Mouse (Mus musculus) neural tube, embryonic 14.5 days (tissue): ENCODE data around the gene H2-Ke6. TPM values are rescaled to one million over a fixed set of nuclear protein-coding genes. Genes with fewer than 3 reads are reported as not detected.

Source experiments
- ATAC-seq: fragments of 200-750 bp; cut with Nextera tagmentation; 2 replicates; pipeline ENCODE4 v1.8.0; 2017; ENCODE audit warnings: low read depth, mild to moderate bottlenecking, moderate TSS enrichment, moderate library complexity
- H3K27ac ChIP-seq: fragments of 300-500 bp; sonication (generic); 2 replicates; pipeline ENCODE4 v1.5.1; 2014; ENCODE audit warnings: low read depth, mild to moderate bottlenecking, control low read depth, low read length, moderate library complexity, mixed read lengths
- H3K27me3 ChIP-seq: fragments of 300-500 bp; sonication (generic); 2 replicates; pipeline ENCODE4 v1.6.1; 2014; ENCODE audit warnings: low read length; ENCODE audit not compliant: control insufficient read depth, insufficient read depth
- H3K36me3 ChIP-seq: fragments of 300-500 bp; sonication (generic); 2 replicates; pipeline ENCODE4 v1.6.1; 2014; ENCODE audit warnings: low read length, mixed read lengths; ENCODE audit not compliant: control insufficient read depth, insufficient read depth
- H3K4me1 ChIP-seq: fragments of 300-500 bp; sonication (generic); 2 replicates; pipeline ENCODE4 v1.6.1; 2014; ENCODE audit warnings: low read length; ENCODE audit not compliant: control insufficient read depth, insufficient read depth
- H3K4me2 ChIP-seq: fragments of 300-500 bp; sonication (generic); 2 replicates; pipeline ENCODE4 v1.6.1; 2014; ENCODE audit warnings: mild to moderate bottlenecking, low read depth, low read length, control low read depth
- H3K4me3 ChIP-seq: fragments of 300-500 bp; sonication (generic); 2 replicates; pipeline ENCODE4 v1.5.1; 2014; ENCODE audit warnings: low read depth, low read length, control low read depth, mixed read lengths
- H3K9ac ChIP-seq: fragments of 300-500 bp; sonication (generic); replicated peaks from 2 replicates; pipeline ENCODE4 v1.6.1; 2014; ENCODE audit warnings: low read depth, mild to moderate bottlenecking, control low read depth, low read length, mixed read lengths
- H3K9me3 ChIP-seq: fragments of 300-500 bp; sonication (generic); 2 replicates; pipeline ENCODE4 v1.6.1; 2016; ENCODE audit warnings: low read length; ENCODE audit not compliant: control insufficient read depth
- WGBS: fragments of 180-500 bp; shearing (Covaris S2); extraction: QIAGEN DNeasy Blood & Tissue Kit; methylation state at CpG from one replicate; pipeline ENCODE4 v1.1.7; 2014; 5-methylcytosine and 5-hydroxymethylcytosine counted together
- polyA plus RNA-seq: library from polyadenylated mRNA; unstranded; fragments of >200 nt; fragmentation: Nextera tagmentation; extraction: Ambion mirVana; gene quantifications from 2 replicates; pipeline ENCODE4 v1.2.1, GENCODE M21; 2014

H2-Ke6 gene
- polyA plus RNA-seq, 1 experiment from 2014 or later = 72.1 TPM

DNA sequence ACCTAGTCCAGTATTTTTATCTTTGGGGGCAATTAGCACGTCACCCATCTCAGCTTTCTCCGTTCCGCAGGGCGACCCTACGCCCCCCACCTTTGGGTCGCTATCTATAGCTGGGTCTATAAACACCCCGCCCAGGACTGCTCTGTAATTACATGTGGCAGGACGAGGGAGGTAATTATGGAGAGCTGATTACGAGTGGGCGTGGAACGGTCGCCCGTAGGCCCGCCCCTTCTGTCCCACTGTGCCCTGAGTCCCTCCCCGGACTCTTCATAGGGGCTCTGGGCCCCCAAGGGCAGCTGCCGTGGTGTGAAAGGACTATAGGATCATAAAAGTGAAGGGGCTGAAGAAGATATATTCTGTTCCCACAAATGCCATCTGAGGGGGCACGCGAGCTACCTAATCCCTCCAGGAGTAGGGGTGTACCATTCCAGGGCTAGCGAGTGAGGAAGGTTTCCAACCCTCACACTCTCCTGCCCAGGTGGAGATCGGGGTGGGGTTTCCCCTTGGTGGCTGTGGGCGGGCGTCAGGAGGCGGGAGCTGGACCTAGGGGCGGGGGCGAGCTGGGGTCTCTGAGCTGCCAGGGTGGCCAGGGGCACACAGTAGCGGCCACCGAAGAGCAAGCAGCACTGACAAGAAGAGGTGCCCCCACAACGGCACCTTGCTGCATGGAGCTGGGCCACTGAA is 11.2 kb upstream of the H2-Ke6 start, which contains the start of gene Col11a2:
Gene Col11a2, plus strand, starts transcription at position 560 of the 684 bp plus-strand sequence.
- WGBS = 4% methylated on average over 28 of the region's 28 CpGs
- 0 out of 2 replicates have a peak within 1 kb of the TSS, but pooled peaks have one; percentile 22 for H3K27ac ChIP-seq
- peak; percentile 52 for ATAC-seq
- no peaks in the 10 kb centered on the region for H3K27me3 ChIP-seq
- peak within 1 kb of the TSS; percentile 46 for H3K9ac ChIP-seq
- peak within 1 kb of the TSS; percentile 50 for H3K4me2 ChIP-seq
- H3K9me3 ChIP-seq = no peaks in the 10 kb centered on the region
- H3K4me3 ChIP-seq = peak within 1 kb of the TSS; percentile 20; the same call in 1 of the 2 replicates
- peaks cover 16% of the 10 kb centered on the region for H3K4me1 ChIP-seq
- H3K36me3 ChIP-seq = peaks cover 26% of the 10 kb centered on the region; the same call in 1 of the 2 replicates

DNA sequence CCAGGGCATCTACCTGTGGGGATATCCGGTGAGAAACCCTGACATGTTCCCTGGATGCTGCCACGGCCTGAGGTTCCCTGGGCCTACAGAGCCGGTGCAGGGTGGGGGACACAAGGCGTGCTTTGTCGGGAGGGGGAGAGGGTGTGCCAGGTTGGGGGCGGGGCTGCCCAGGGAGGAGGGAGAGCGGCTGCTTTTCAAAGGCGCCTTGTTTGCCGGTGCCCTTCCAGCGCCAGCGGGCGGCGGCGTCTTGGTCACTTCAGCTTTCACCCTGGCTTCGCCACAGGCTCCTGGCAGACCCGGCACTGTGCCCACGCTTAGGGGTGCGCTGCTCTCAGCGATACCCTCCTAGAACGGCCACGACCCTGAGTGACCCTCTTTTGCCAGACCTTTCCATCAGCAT is 10.6 kb upstream of the H2-Ke6 start:
- Histone ChIP-seq H3K9ac (no peak overlapping the region; the same call in 1 of the 2 replicates), H3K9me3 (no peaks in the 10 kb centered on the region), H3K27ac (no peak overlapping the region), H3K4me1 (peaks cover 16% of the 10 kb centered on the region), H3K4me2 (peak overlapping the region; percentile 50), H3K4me3 (peak overlapping the region; percentile 20; the same call in 1 of the 2 replicates), H3K36me3 (peaks cover 26% of the 10 kb centered on the region; the same call in 1 of the 2 replicates), H3K27me3 (no peaks in the 10 kb centered on the region)
- 0 out of 2 replicates have a peak, but pooled peaks have one; percentile 16 for ATAC-seq
- 7% methylated on average over 19 of the region's 21 CpGs for WGBS

DNA sequence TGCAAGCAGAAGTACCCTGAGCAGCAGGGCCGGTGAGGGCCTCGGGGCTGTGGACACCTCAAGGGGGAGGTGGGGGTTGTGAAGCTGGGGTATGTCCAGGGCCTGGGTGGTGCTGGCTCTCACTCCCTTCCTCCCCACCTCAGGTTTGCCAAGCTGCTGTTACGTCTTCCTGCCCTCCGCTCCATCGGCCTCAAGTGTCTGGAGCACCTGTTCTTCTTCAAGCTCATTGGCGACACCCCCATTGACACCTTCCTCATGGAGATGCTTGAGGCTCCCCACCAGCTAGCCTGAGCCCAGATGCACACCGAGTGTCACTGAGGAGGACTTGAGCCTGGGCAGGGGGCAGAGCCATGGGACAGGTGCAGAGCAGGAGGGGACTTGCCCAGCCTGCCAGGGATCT is 9.4 kb upstream of the H2-Ke6 start:
- Histone ChIP-seq H3K4me1 (peaks cover 23% of the 10 kb centered on the region), H3K9me3 (no peaks in the 10 kb centered on the region), H3K4me2 (no peak overlapping the region), H3K36me3 (peaks cover 26% of the 10 kb centered on the region; the same call in 1 of the 2 replicates), H3K9ac (no peak overlapping the region), H3K27ac (no peak overlapping the region), H3K4me3 (no peak overlapping the region), H3K27me3 (no peaks in the 10 kb centered on the region)
- 95% methylated on average over 7 of the region's 7 CpGs for WGBS
- ATAC-seq = no peak

DNA sequence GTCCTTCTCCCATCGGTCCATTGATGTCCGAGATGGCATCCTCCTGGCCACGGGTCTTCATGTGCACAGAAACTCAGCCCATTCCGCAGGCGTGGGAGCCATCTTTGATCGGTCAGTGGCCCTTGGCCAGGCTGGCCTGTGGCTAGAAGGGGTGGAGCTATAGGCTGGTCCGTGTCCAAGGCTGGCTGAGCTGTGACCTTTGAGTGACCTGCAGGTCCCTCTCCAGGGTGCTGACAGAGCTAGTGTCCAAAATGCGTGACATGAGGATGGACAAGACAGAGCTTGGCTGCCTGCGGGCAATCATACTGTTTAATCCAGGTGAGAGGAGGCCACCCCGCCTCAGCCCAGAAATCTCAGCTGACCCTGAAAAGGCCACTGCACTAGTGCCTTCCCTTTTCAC is 8.8 kb upstream of the H2-Ke6 start:
- 75% methylated on average over 10 of the region's 10 CpGs for WGBS
- Histone ChIP-seq H3K4me3 (no peak overlapping the region), H3K36me3 (peaks cover 26% of the 10 kb centered on the region; the same call in 1 of the 2 replicates), H3K4me1 (peaks cover 23% of the 10 kb centered on the region), H3K27me3 (no peaks in the 10 kb centered on the region), H3K9ac (no peak overlapping the region), H3K9me3 (no peaks in the 10 kb centered on the region), H3K27ac (no peak overlapping the region), H3K4me2 (no peak overlapping the region)
- ATAC-seq = no peak

DNA sequence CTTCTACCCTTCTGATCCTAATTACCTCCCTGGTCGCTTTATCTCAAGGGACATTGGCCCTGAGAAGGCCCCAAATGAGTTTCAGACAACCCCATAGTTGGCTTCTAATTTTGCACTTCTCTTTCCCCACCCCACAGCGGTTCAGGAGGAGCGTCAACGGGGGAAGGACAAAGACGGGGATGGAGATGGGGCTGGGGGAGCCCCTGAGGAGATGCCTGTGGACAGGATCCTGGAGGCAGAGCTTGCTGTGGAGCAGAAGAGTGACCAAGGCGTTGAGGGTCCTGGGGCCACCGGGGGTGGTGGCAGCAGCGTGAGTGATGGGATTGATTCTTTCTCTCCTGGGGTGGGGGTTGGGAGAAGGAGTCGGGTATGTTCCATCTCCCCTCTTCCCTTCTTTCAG is 7.7 kb upstream of the H2-Ke6 start:
- no peaks in the 10 kb centered on the region for H3K9me3 ChIP-seq
- WGBS = 87% methylated on average over 9 of the region's 9 CpGs
- peaks cover 27% of the 10 kb centered on the region for H3K4me1 ChIP-seq
- H3K27ac ChIP-seq = no peak overlapping the region
- no peak overlapping the region for H3K4me2 ChIP-seq
- no peak overlapping the region for H3K9ac ChIP-seq
- peaks cover 26% of the 10 kb centered on the region; the same call in 1 of the 2 replicates for H3K36me3 ChIP-seq
- H3K27me3 ChIP-seq = no peaks in the 10 kb centered on the region
- no peak for ATAC-seq
- no peak overlapping the region for H3K4me3 ChIP-seq

DNA sequence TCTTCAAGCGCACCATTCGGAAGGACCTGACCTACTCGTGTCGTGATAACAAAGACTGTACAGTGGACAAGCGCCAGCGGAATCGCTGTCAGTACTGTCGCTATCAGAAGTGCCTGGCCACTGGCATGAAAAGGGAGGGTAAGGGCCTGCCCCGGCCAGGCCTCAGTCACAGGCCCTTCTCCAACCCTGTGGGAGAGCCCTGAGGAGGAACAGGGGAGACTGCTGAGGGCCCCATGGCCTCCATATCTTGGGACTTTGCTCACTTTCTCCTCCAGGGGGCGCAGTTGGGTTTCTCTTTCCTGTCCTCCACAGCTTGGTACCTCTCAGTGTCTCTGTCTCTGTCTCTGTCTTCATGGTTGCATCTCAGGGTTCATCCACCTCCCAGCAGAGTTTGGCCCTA is 6.2 kb upstream of the H2-Ke6 start:
- 81% methylated on average over 9 of the region's 10 CpGs for WGBS
- Histone ChIP-seq H3K4me1 (peaks cover 37% of the 10 kb centered on the region), H3K9me3 (no peaks in the 10 kb centered on the region), H3K36me3 (peaks cover 31% of the 10 kb centered on the region; the same call in 1 of the 2 replicates), H3K27ac (no peak overlapping the region), H3K9ac (no peak overlapping the region), H3K4me2 (no peak overlapping the region), H3K27me3 (no peaks in the 10 kb centered on the region), H3K4me3 (no peak overlapping the region)
- no peak for ATAC-seq

DNA sequence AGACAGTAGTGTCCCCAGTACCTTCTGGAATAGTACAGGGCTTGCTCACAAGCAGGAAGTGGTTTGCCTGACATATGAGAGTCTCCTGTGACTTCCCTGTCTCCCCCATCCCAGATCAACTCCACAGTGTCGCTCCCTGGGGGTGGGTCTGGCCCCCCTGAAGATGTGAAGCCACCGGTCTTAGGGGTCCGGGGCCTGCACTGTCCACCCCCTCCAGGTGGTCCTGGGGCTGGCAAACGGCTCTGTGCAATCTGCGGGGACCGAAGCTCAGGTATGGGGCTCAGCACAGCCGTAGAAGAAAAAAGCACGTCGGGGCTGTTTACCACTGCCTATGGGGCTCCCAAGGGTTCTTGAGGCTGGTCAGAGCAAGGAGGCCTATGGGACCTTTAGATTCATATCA is 5.6 kb upstream of the H2-Ke6 start:
- H3K4me3 ChIP-seq = no peak overlapping the region
- ATAC-seq = no peak
- H3K4me1 ChIP-seq = peaks cover 32% of the 10 kb centered on the region
- no peak overlapping the region; the same call in 1 of the 2 replicates for H3K4me2 ChIP-seq
- H3K27me3 ChIP-seq = no peaks in the 10 kb centered on the region
- no peak overlapping the region for H3K27ac ChIP-seq
- no peaks in the 10 kb centered on the region for H3K9me3 ChIP-seq
- H3K36me3 ChIP-seq = peaks cover 37% of the 10 kb centered on the region
- no peak overlapping the region for H3K9ac ChIP-seq
- 91% methylated on average over 9 of the region's 9 CpGs for WGBS

DNA sequence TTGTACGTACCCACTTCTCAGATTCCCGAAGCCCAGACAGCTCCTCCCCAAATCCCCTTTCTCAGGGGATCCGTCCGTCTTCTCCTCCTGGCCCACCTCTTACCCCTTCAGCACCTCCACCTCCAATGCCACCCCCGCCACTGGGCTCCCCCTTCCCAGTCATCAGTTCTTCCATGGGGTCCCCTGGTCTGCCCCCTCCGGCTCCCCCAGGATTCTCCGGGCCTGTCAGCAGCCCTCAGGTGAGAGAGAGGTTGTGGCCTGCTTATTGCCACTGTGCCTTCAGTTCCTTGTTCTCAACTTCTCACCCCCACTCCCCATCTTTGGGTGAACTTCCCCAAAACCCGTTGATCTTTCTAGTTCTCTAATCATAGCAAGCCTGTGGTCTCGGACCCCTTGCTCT is 4.9 kb upstream of the H2-Ke6 start:
- H3K27me3 ChIP-seq = no peaks in the 10 kb centered on the region
- no peak for ATAC-seq
- no peak overlapping the region; the same call in 1 of the 2 replicates for H3K27ac ChIP-seq
- H3K4me2 ChIP-seq = peak overlapping the region; percentile 81
- H3K4me3 ChIP-seq = peak overlapping the region; percentile 85
- peaks cover 37% of the 10 kb centered on the region for H3K36me3 ChIP-seq
- no peaks in the 10 kb centered on the region for H3K9me3 ChIP-seq
- H3K4me1 ChIP-seq = peaks cover 32% of the 10 kb centered on the region
- 66% methylated on average over 9 of the region's 9 CpGs for WGBS
- peak overlapping the region; percentile 92 for H3K9ac ChIP-seq

DNA sequence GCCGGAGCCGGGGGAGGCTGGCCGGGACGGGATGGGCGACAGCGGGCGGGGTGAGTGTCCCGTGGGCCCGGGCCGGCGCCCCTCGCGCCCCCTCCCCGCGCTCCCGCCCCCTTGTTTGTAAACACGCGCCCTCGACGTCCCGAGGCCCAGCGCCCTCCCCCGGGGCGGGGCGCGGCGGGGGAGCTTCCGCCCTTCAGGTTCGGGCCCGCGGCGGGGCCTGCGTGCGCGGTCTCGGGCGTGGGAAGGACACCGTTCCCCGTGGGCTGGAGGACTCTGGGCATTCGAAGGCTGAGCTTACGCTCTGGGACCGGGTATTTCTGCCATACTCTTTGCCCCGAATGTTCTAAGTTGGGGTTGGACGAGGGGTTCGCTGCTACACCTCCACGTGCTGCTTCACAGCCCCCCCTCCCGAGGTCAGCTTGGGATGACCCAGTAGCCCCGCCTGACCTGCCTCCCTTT is 4.3 kb upstream of the H2-Ke6 start:
- ATAC-seq = 0 out of 2 replicates have a peak, but pooled peaks have one; percentile 2
- peak overlapping the region; percentile 92 for H3K9ac ChIP-seq
- under 1% methylated on average over 33 of the region's 48 CpGs for WGBS
- peaks cover 34% of the 10 kb centered on the region for H3K36me3 ChIP-seq
- peak overlapping the region; percentile 85 for H3K4me3 ChIP-seq
- no peaks in the 10 kb centered on the region for H3K9me3 ChIP-seq
- H3K27ac ChIP-seq = peak overlapping the region; percentile 98
- peak overlapping the region; percentile 81 for H3K4me2 ChIP-seq
- H3K27me3 ChIP-seq = no peaks in the 10 kb centered on the region
- H3K4me1 ChIP-seq = peaks cover 35% of the 10 kb centered on the region
